Comparison of ENCODE assay signal across 25 mouse cellular contexts in genomic region chr5:120262715-120263273, GRCm38 (mm10).
A peak's percentile ranks its signal among the peaks of the same experiment; 100 is the strongest.
DNase-seq lines count a peak whose midpoint lies in the region; ATAC-seq lines count a peak whose summit lies in the region.
"Had no signal": no experiment of that assay in that cellular context is flagged by ENCODE, and none has a peak within 500 bp of the region (broad histone marks: within the 10 kb centered on the region; RNA-seq: fewer than 3 reads in every experiment).

No protein-coding gene starts in this region.

- 0 out of 2 replicates have a peak overlapping the region, but pooled peaks have one; percentile 36 for H3K27ac ChIP-seq in hindbrain, embryonic 11.5 days (ENCODE audit: low read depth, low read length)
- no peak overlapping the region for H3K27ac ChIP-seq in hindbrain, embryonic 16.5 days (ENCODE audit: low read depth, low read length)
- peak overlapping the region; percentile 55 for H3K27ac ChIP-seq in midbrain, embryonic 14.5 days (replicated peaks; ENCODE audit: low read depth, low read length)
- H3K27ac ChIP-seq: embryonic facial prominence, embryonic 10.5 days; embryonic facial prominence, embryonic 15.5 days; forebrain, embryonic 13.5 days; heart, embryonic 13.5 days; intestine, embryonic 15.5 days; liver, embryonic 12.5 days had no signal

- no peak overlapping the region for H3K4me3 ChIP-seq in hindbrain, embryonic 11.5 days (ENCODE audit: low read depth, low read length)
- H3K4me3 ChIP-seq in hindbrain, embryonic 16.5 days (ENCODE audit: low read length) = no peak overlapping the region
- H3K4me3 ChIP-seq in midbrain, embryonic 14.5 days (replicated peaks; ENCODE audit: low read depth, low read length) = no peak overlapping the region
- H3K4me3 ChIP-seq: embryonic facial prominence, embryonic 10.5 days; embryonic facial prominence, embryonic 15.5 days; forebrain, embryonic 13.5 days; heart, embryonic 13.5 days; intestine, embryonic 15.5 days; liver, embryonic 12.5 days had no signal

- WGBS in hindbrain, embryonic 11.5 days = 38% methylated on average over 14 of the region's 14 CpGs
- 24% methylated on average over 14 of the region's 14 CpGs for WGBS in hindbrain, embryonic 16.5 days
- WGBS in midbrain, embryonic 14.5 days = 5% methylated on average over 14 of the region's 14 CpGs

- DNase-seq in hindbrain, embryonic 11.5 days (ENCODE audit: low spot score) = peak; percentile 29
- DNase-seq in retina, postnatal 1 day = peak; percentile 60
- DNase-seq in retina, embryonic 14.5 days (ENCODE audit: low spot score) = no peak
- DNase-seq in midbrain, embryonic 14.5 days = peak; percentile 70
- DNase-seq in layer of hippocampus, postnatal 36 days = no peak
- DNase-seq in cerebellum, postnatal 4 days (ENCODE audit: low spot score in 2 of 2) = no peak
- DNase-seq: adrenal gland, adult 2 months; adrenal gland, postnatal 36 days; cerebellum, adult 2 months; cerebellum, postnatal 14 days; gastrocnemius, postnatal 10 days; heart, postnatal 10 days; kidney, adult 2 months; kidney, postnatal 36 days; left cerebral cortex, postnatal 4 days; liver, postnatal 0 days; lung, postnatal 36 days had no signal

- peaks cover 4% of the 10 kb centered on the region; the same call in 1 of the 2 replicates for H3K27me3 ChIP-seq in hindbrain, embryonic 11.5 days (ENCODE audit: control insufficient read depth, insufficient read depth, low read length)
- H3K27me3 ChIP-seq in hindbrain, embryonic 16.5 days (replicated peaks; ENCODE audit: control insufficient read depth, insufficient read depth, low read length) = no peaks in the 10 kb centered on the region
- H3K27me3 ChIP-seq in midbrain, embryonic 14.5 days (ENCODE audit: control insufficient read depth, insufficient read depth, low read length) = 0 out of 2 replicates have a peak, but pooled peaks cover 4% of the 10 kb centered on the region

- H3K4me1 ChIP-seq in hindbrain, embryonic 11.5 days (replicated peaks; ENCODE audit: control insufficient read depth, insufficient read depth, low read length) = no peaks in the 10 kb centered on the region
- 0 out of 2 replicates have a peak, but pooled peaks cover 2% of the 10 kb centered on the region for H3K4me1 ChIP-seq in hindbrain, embryonic 16.5 days (ENCODE audit: control insufficient read depth, insufficient read depth, low read depth, low read length)
- H3K4me1 ChIP-seq in midbrain, embryonic 14.5 days (ENCODE audit: control insufficient read depth, insufficient read depth, low read length) = peaks cover 14% of the 10 kb centered on the region
- H3K4me1 ChIP-seq: embryonic facial prominence, embryonic 10.5 days; embryonic facial prominence, embryonic 15.5 days; heart, embryonic 13.5 days; intestine, embryonic 15.5 days; liver, embryonic 12.5 days had no signal

- no peaks in the 10 kb centered on the region for H3K9me3 ChIP-seq in hindbrain, embryonic 11.5 days (ENCODE audit: control insufficient read depth, low read length)
- no peaks in the 10 kb centered on the region for H3K9me3 ChIP-seq in hindbrain, embryonic 16.5 days (ENCODE audit: control insufficient read depth, low read length)
- no peaks in the 10 kb centered on the region for H3K9me3 ChIP-seq in midbrain, embryonic 14.5 days (ENCODE audit: control insufficient read depth, low read length)
- H3K9me3 ChIP-seq: embryonic facial prominence, embryonic 10.5 days; embryonic facial prominence, embryonic 15.5 days; forebrain, embryonic 13.5 days; heart, embryonic 13.5 days; intestine, embryonic 15.5 days; liver, embryonic 12.5 days had no signal

- H3K9ac ChIP-seq in hindbrain, embryonic 11.5 days (ENCODE audit: low read depth, low read length) = no peak overlapping the region
- no peak overlapping the region for H3K9ac ChIP-seq in hindbrain, embryonic 16.5 days (ENCODE audit: low read depth, low read length)
- H3K9ac ChIP-seq in midbrain, embryonic 14.5 days (replicated peaks; ENCODE audit: low read length) = no peak overlapping the region
- H3K9ac ChIP-seq: embryonic facial prominence, embryonic 15.5 days; forebrain, embryonic 13.5 days; heart, embryonic 13.5 days; intestine, embryonic 15.5 days; liver, embryonic 12.5 days; liver, postnatal 0 days had no signal

- ATAC-seq in hindbrain, embryonic 11.5 days (ENCODE audit: low FRiP score) = peak; percentile 47; the same call in 1 of the 2 replicates
- ATAC-seq in hindbrain, embryonic 16.5 days = no peak; the same call in 1 of the 2 replicates
- 0 out of 2 replicates have a peak, but pooled peaks have one; percentile 55 for ATAC-seq in midbrain, embryonic 14.5 days (ENCODE audit: low FRiP score, low TSS enrichment)
- ATAC-seq: CD4-positive, CD25-positive, alpha-beta regulatory T cell, adult 4 months; forebrain, embryonic 13.5 days; intestine, embryonic 15.5 days; liver, embryonic 12.5 days; liver, postnatal 0 days had no signal

- H3K36me3 ChIP-seq in hindbrain, embryonic 11.5 days (ENCODE audit: control insufficient read depth, insufficient read depth, low read length) = no peaks in the 10 kb centered on the region
- no peaks in the 10 kb centered on the region for H3K36me3 ChIP-seq in hindbrain, embryonic 16.5 days (ENCODE audit: control insufficient read depth, insufficient read depth, low read length)
- H3K36me3 ChIP-seq in midbrain, embryonic 14.5 days (ENCODE audit: control insufficient read depth, insufficient read depth, low read length) = no peaks in the 10 kb centered on the region
- H3K36me3 ChIP-seq: embryonic facial prominence, embryonic 10.5 days; embryonic facial prominence, embryonic 15.5 days; heart, embryonic 13.5 days; intestine, embryonic 15.5 days; liver, embryonic 12.5 days had no signal

- H3K4me2 ChIP-seq in hindbrain, embryonic 11.5 days (replicated peaks; ENCODE audit: low read depth, low read length) = no peak overlapping the region
- H3K4me2 ChIP-seq in hindbrain, embryonic 16.5 days (ENCODE audit: low read length) = no peak overlapping the region
- no peak overlapping the region; the same call in 1 of the 2 replicates for H3K4me2 ChIP-seq in midbrain, embryonic 14.5 days (ENCODE audit: low read length)
- H3K4me2 ChIP-seq: embryonic facial prominence, embryonic 15.5 days; forebrain, embryonic 13.5 days; heart, embryonic 13.5 days; intestine, embryonic 15.5 days; liver, embryonic 12.5 days had no signal

Comparison
In these comparisons a context has a peak if more than half of its experiments do, and no peak if none do; other contexts are left out.
1. DNase-seq: peak in hindbrain, embryonic 11.5 days (single experiment), retina, postnatal 1 day (single experiment) and midbrain, embryonic 14.5 days (single experiment); none in retina, embryonic 14.5 days (single experiment), layer of hippocampus, postnatal 36 days (0 of 2) and cerebellum, postnatal 4 days (0 of 2).